Mouse (Mus musculus) CH12.LX (cell line): Measurements from ENCODE around the gene 4931423N10Rik. TPM values are rescaled to one million over a fixed set of nuclear protein-coding genes. Genes with fewer than 3 reads are reported as not detected.

Experiments
- DNase-seq: peaks from one replicate; pipeline ENCODE4 v3.0.0-alpha.2; 2013; ENCODE audit errors: extremely low read depth
- H3K27ac ChIP-seq: 2 replicates; pipeline ENCODE4 v1.5.1; 2012; ENCODE audit warnings: low read depth, mild to moderate bottlenecking, control low read depth, moderate library complexity; ENCODE audit not compliant: insufficient read depth
- H3K27me3 ChIP-seq: replicated peaks from 2 replicates; pipeline ENCODE3; 2012; ENCODE audit warnings: inconsistent platforms
- H3K36me3 ChIP-seq, 2 experiments: replicated peaks in 1 of 2; 2 replicates each; pipeline versions ENCODE3 to v1.6.1; 2012; ENCODE audit warnings: inconsistent platforms in 1 of 2, low read length in 1 of 2, mild to moderate bottlenecking in 1 of 2, mixed read lengths in 1 of 2, moderate library complexity in 1 of 2; ENCODE audit not compliant: control insufficient read depth in 1 of 2, insufficient read depth in 1 of 2
- H3K4me1 ChIP-seq, 2 experiments: 2 replicates each; pipeline ENCODE4 v1.6.1; 2012; ENCODE audit warnings: inconsistent platforms in 1 of 2, moderate library complexity in 1 of 2; ENCODE audit not compliant: insufficient read depth in 2 of 2, control insufficient read depth in 1 of 2
- H3K4me2 ChIP-seq: 2 replicates; pipeline ENCODE4 v1.6.1; 2012; ENCODE audit warnings: low read depth, mild to moderate bottlenecking, control low read depth; ENCODE audit not compliant: poor library complexity, insufficient read depth, severe bottlenecking
- H3K4me3 ChIP-seq, 3 experiments: fragments of 150-350 bp in 1 of 3; sonication (generic) in 1 of 3; replicated peaks in 1 of 3; 2 replicates each; pipeline versions ENCODE3 to v1.5.1; 2011 to 2012; ENCODE audit warnings: low read depth in 2 of 3, low read length in 2 of 3, mild to moderate bottlenecking in 2 of 3, moderate library complexity in 2 of 3, control low read depth in 1 of 3, improper control_type of control experiment in 1 of 3, inconsistent platforms in 1 of 3, mixed read lengths in 1 of 3; ENCODE audit not compliant: poor library complexity in 1 of 3
- H3K79me2 ChIP-seq: replicated peaks from 2 replicates; pipeline ENCODE4 v1.6.1; 2012; ENCODE audit warnings: mild to moderate bottlenecking, moderate library complexity; ENCODE audit not compliant: control insufficient read depth, poor library complexity, insufficient read depth, severe bottlenecking; ENCODE audit errors: extremely low read depth
- H3K9ac ChIP-seq: 2 replicates; pipeline ENCODE4 v1.6.1; 2012; ENCODE audit warnings: low read depth, mild to moderate bottlenecking, control low read depth, moderate library complexity; ENCODE audit not compliant: insufficient read depth
- H3K9me3 ChIP-seq: replicated peaks from 2 replicates; pipeline ENCODE3; 2012; ENCODE audit warnings: low read length, inconsistent platforms, mixed read lengths
- CHD2 ChIP-seq: IDR thresholded peaks from 2 replicates; pipeline ENCODE4 v1.6.1; 2011; ENCODE audit warnings: low read length, improper control_type of control experiment
- CTCF ChIP-seq, 2 experiments: IDR thresholded peaks in 1 of 2; conservative IDR thresholded peaks in 1 of 2; 2 replicates each; pipeline ENCODE4 v1.5.1; 2011 to 2012; ENCODE audit warnings: low read depth in 2 of 2, low read length in 2 of 2, improper control_type of control experiment in 1 of 2, inconsistent platforms in 1 of 2, mild to moderate bottlenecking in 1 of 2, moderate library complexity in 1 of 2
- GABPA ChIP-seq: IDR thresholded peaks from 2 replicates; pipeline ENCODE4 v1.6.1; 2012; ENCODE audit warnings: low read depth, low read length, improper control_type of control experiment, inconsistent platforms; ENCODE audit not compliant: insufficient replicate concordance
- JUND ChIP-seq: conservative IDR thresholded peaks from 2 replicates; pipeline ENCODE4 v1.6.1; 2011; ENCODE audit warnings: low read depth, low read length, improper control_type of control experiment
- KAT2A ChIP-seq: IDR thresholded peaks from 2 replicates; pipeline ENCODE4 v1.6.1; 2012; ENCODE audit warnings: low read length, improper control_type of control experiment, inconsistent platforms; ENCODE audit not compliant: insufficient replicate concordance
- MAFK ChIP-seq: IDR thresholded peaks from 2 replicates; pipeline ENCODE4 v1.6.1; 2011; ENCODE audit warnings: low read length, improper control_type of control experiment; ENCODE audit not compliant: insufficient replicate concordance
- MAZ ChIP-seq: IDR thresholded peaks from 2 replicates; pipeline ENCODE4 v1.6.1; 2012; ENCODE audit warnings: low read depth, mild to moderate bottlenecking, inconsistent platforms, low read length, improper control_type of control experiment, moderate library complexity
- MXI1 ChIP-seq: IDR thresholded peaks from 2 replicates; pipeline ENCODE4 v1.6.1; 2011; ENCODE audit warnings: mild to moderate bottlenecking, low read depth, low read length, improper control_type of control experiment
- NELFE ChIP-seq: IDR thresholded peaks from 2 replicates; pipeline ENCODE4 v1.6.1; 2011; ENCODE audit warnings: low read depth, low read length, improper control_type of control experiment
- POLR2A ChIP-seq: IDR thresholded peaks from 2 replicates; pipeline ENCODE4 v1.6.1; 2011; ENCODE audit warnings: low read depth, mild to moderate bottlenecking, improper control_type of control experiment, low read length
- POLR2AphosphoS2 ChIP-seq: IDR thresholded peaks from 2 replicates; pipeline ENCODE4 v1.6.1; 2011; ENCODE audit warnings: low read depth, low read length, improper control_type of control experiment
- SIN3A ChIP-seq: IDR thresholded peaks from 2 replicates; pipeline ENCODE4 v1.6.1; 2012; ENCODE audit warnings: low read length, improper control_type of control experiment, inconsistent platforms
- TCF12 ChIP-seq: IDR thresholded peaks from 2 replicates; pipeline ENCODE4 v1.6.1; 2014; ENCODE audit warnings: low read depth, mild to moderate bottlenecking, inconsistent platforms, low read length, improper control_type of control experiment
- UBTF ChIP-seq: IDR thresholded peaks from 2 replicates; pipeline ENCODE4 v1.6.1; 2012; ENCODE audit warnings: low read depth, mild to moderate bottlenecking, inconsistent platforms, low read length, improper control_type of control experiment, moderate library complexity
- USF1 ChIP-seq: IDR thresholded peaks from 2 replicates; pipeline ENCODE4 v1.6.1; 2014; ENCODE audit warnings: low read depth, mild to moderate bottlenecking, inconsistent platforms, low read length, improper control_type of control experiment
- ZC3H11A ChIP-seq: IDR thresholded peaks from 2 replicates; pipeline ENCODE4 v1.6.1; 2012; ENCODE audit warnings: low read depth, mild to moderate bottlenecking, inconsistent platforms, low read length, improper control_type of control experiment
- ZKSCAN1 ChIP-seq: IDR thresholded peaks from 2 replicates; pipeline ENCODE4 v1.6.1; 2012; ENCODE audit warnings: low read depth, inconsistent platforms, low read length, improper control_type of control experiment, borderline replicate concordance
- ZMIZ1 ChIP-seq: IDR thresholded peaks from 2 replicates; pipeline ENCODE4 v1.6.1; 2012; ENCODE audit warnings: low read depth, mild to moderate bottlenecking, inconsistent platforms, low read length, improper control_type of control experiment
- dilution Hi-C: fragments of 300-500 bp; cut with MboI; formaldehyde crosslinking; loops from 2 replicates; pipeline ENCODE4 v1.14.3; 2020; ENCODE audit warnings: low sequenced_read_pairs; ENCODE audit not compliant: extremely low pct_unique_long_range_greater_than_20kb, extremely low pct_ligation_motif_present
- in situ Hi-C: fragments of 300-500 bp; cut with MboI; formaldehyde crosslinking; loops from 3 replicates; pipeline ENCODE4 v1.14.3; 2019; ENCODE audit warnings: low sequenced_read_pairs, low pct_ligation_motif_present, low pct_unique_long_range_greater_than_20kb, mixed read lengths
- polyA plus RNA-seq: library from polyadenylated mRNA; unstranded; fragments of >175 nt; gene quantifications from 2 replicates; pipeline ENCODE4 v1.2.1, GENCODE M21; 2012; ENCODE audit warnings: low read depth; ENCODE audit not compliant: insufficient read length
- total RNA-seq, 2 experiments: library from RNA; depleted of rRNA; stranded (reverse); fragments of 300-350 nt in 1 of 2; fragments of >200 nt in 1 of 2; gene quantifications; 2 replicates each; pipeline ENCODE4 v1.2.3; 2012 to 2014

Gene 4931423N10Rik
- total and polyA plus RNA-seq, 3 experiments, result not detected

- H3K4me2 ChIP-seq, result no peak overlapping the region
- in situ Hi-C loops (no loop called here), dilution Hi-C loops (no loop called here)
- H3K4me1 ChIP-seq, result peaks cover 0 to 4% of the 10 kb centered on the region in 2 experiments; a peak in 1 of 4 replicates
- H3K9ac ChIP-seq, result no peak overlapping the region
- H3K27ac ChIP-seq, result no peak overlapping the region
- no peaks in the 10 kb centered on the region for H3K9me3 ChIP-seq
- no peaks in the 10 kb centered on the region for H3K79me2 ChIP-seq
- H3K27me3 ChIP-seq, result no peaks in the 10 kb centered on the region
- H3K36me3 ChIP-seq, result no peaks in the 10 kb centered on the region
- peak; percentile 19 for DNase-seq
- no peak overlapping the region for H3K4me3 ChIP-seq
- TF ChIP-seq CHD2 (no peak), USF1 (no peak), NELFE (no peak), ZMIZ1 (no peak), POLR2AphosphoS2 (no peak), GABPA (no peak), CTCF (conservative IDR thresholded peaks at IDR 0.05 in 1 of 2, IDR thresholded peaks at IDR 0.05 in 1 of 2; ENCODE audit: low read depth in 2 of 2, low read length in 2 of 2) (no peak), TCF12 (no peak)
These were observed 21.2 kb downstream of the 4931423N10Rik start for GRCm38 (mm10) chr2:23228463-23228862.

- dilution Hi-C loops, result no loop called here
- H3K36me3 ChIP-seq, result no peaks in the 10 kb centered on the region
- H3K4me1 ChIP-seq, result peaks cover 0 to 3% of the 10 kb centered on the region in 2 experiments; a peak in 1 of 4 replicates
- H3K79me2 ChIP-seq, result no peaks in the 10 kb centered on the region
- no peaks in the 10 kb centered on the region for H3K9me3 ChIP-seq
- in situ Hi-C loops, result no loop called here
- H3K27me3 ChIP-seq, result no peaks in the 10 kb centered on the region
- H3K4me2 ChIP-seq, result peak overlapping the region; percentile 21
- DNase-seq, result no peak
- no peak overlapping the region for H3K4me3 ChIP-seq
- H3K9ac ChIP-seq, result no peak overlapping the region
- no peak overlapping the region for H3K27ac ChIP-seq
- no peak for TF ChIP-seq POLR2AphosphoS2
- no peak for TF ChIP-seq SIN3A
- no peak for TF ChIP-seq UBTF
- TF ChIP-seq USF1, result no peak
- no peak for TF ChIP-seq ZC3H11A
- no peak for TF ChIP-seq MXI1
- no peak for TF ChIP-seq KAT2A
- TF ChIP-seq JUND, result no peak
- TF ChIP-seq MAZ, result no peak
- no peak for TF ChIP-seq MAFK
- TF ChIP-seq POLR2A, result no peak
- TF ChIP-seq CTCF (conservative IDR thresholded peaks at IDR 0.05 in 1 of 2, IDR thresholded peaks at IDR 0.05 in 1 of 2; ENCODE audit: low read depth in 2 of 2, low read length in 2 of 2), result no peak
- TF ChIP-seq GABPA, result no peak
- TF ChIP-seq ZKSCAN1, result no peak
These were observed 26.9 kb downstream of the 4931423N10Rik start for GRCm38 (mm10) chr2:23234065-23234773.
